Mouse (Mus musculus): ENCODE data around the gene Tmem158. TPM values are rescaled to one million over a fixed set of nuclear protein-coding genes. Genes with fewer than 3 reads are reported as not detected.

The Tmem158 gene
- polyA plus RNA-seq, 2 experiments, result 19.6 to 32.0 TPM

- no peak for TF ChIP-seq POLR2A (IDR thresholded peaks at IDR 0.05; ENCODE audit: borderline replicate concordance, extremely low read depth, insufficient read depth, insufficient read length)
- ATAC-seq (ENCODE audit: low FRiP score, low read depth) (no peak), DNase-seq (ENCODE audit: low spot score) (no peak)
- Histone ChIP-seq H3K4me3 (replicated peaks; ENCODE audit: low read length) (no peak overlapping the region), H3K9ac (ENCODE audit: low read depth, low read length, severe bottlenecking) (no peak overlapping the region), H3K4me1 (ENCODE audit: control insufficient read depth, insufficient read depth, low read length) (no peaks in the 10 kb centered on the region), H3K4me2 (replicated peaks; ENCODE audit: low read depth, low read length, severe bottlenecking) (no peak overlapping the region), H3K9me3 (ENCODE audit: control insufficient read depth, low read length) (no peaks in the 10 kb centered on the region), H3K27ac (replicated peaks; ENCODE audit: low read depth, low read length) (no peak overlapping the region), H3K36me3 (ENCODE audit: control insufficient read depth, insufficient read depth, low read length) (no peaks in the 10 kb centered on the region), H3K27me3 (ENCODE audit: control insufficient read depth, insufficient read depth, low read length) (no peaks in the 10 kb centered on the region)
Observed at GRCm38 (mm10) chr9:123228671-123229070, 31.9 kb downstream of the Tmem158 start.

GRCm38 (mm10) chr9:123227106-123227750, 33.3 kb downstream of the Tmem158 start:
- no peaks in the 10 kb centered on the region for H3K27me3 ChIP-seq (ENCODE audit: control insufficient read depth, insufficient read depth, low read length)
- TF ChIP-seq POLR2A (IDR thresholded peaks at IDR 0.05; ENCODE audit: borderline replicate concordance, extremely low read depth, insufficient read depth, insufficient read length), result no peak
- 83% methylated on average over 3 of the region's 3 CpGs for WGBS
- H3K4me1 ChIP-seq (ENCODE audit: control insufficient read depth, insufficient read depth, low read length), result no peaks in the 10 kb centered on the region
- H3K36me3 ChIP-seq (ENCODE audit: control insufficient read depth, insufficient read depth, low read length), result no peaks in the 10 kb centered on the region
- DNase-seq (ENCODE audit: low spot score) (no peak), ATAC-seq (ENCODE audit: low FRiP score, low read depth) (no peak)
- no peak overlapping the region for H3K9ac ChIP-seq (ENCODE audit: low read depth, low read length, severe bottlenecking)
- H3K27ac ChIP-seq (replicated peaks; ENCODE audit: low read depth, low read length), result no peak overlapping the region
- H3K4me3 ChIP-seq (replicated peaks; ENCODE audit: low read length), result no peak overlapping the region
- H3K4me2 ChIP-seq (replicated peaks; ENCODE audit: low read depth, low read length, severe bottlenecking), result no peak overlapping the region
- H3K9me3 ChIP-seq (ENCODE audit: control insufficient read depth, low read length), result no peaks in the 10 kb centered on the region

GRCm38 (mm10) chr9:123224863-123225431, 35.6 kb downstream of the Tmem158 start:
- no peaks in the 10 kb centered on the region for H3K27me3 ChIP-seq (ENCODE audit: control insufficient read depth, insufficient read depth, low read length)
- ATAC-seq (ENCODE audit: low FRiP score, low read depth) (no peak), DNase-seq (ENCODE audit: low spot score) (no peak)
- no peaks in the 10 kb centered on the region for H3K4me1 ChIP-seq (ENCODE audit: control insufficient read depth, insufficient read depth, low read length)
- H3K9me3 ChIP-seq (ENCODE audit: control insufficient read depth, low read length), result no peaks in the 10 kb centered on the region
- H3K4me3 ChIP-seq (replicated peaks; ENCODE audit: low read length), result no peak overlapping the region
- WGBS, result 56% methylated on average over 2 of the region's 2 CpGs
- no peak overlapping the region for H3K9ac ChIP-seq (ENCODE audit: low read depth, low read length, severe bottlenecking)
- no peak overlapping the region for H3K4me2 ChIP-seq (replicated peaks; ENCODE audit: low read depth, low read length, severe bottlenecking)
- TF ChIP-seq POLR2A (IDR thresholded peaks at IDR 0.05; ENCODE audit: borderline replicate concordance, extremely low read depth, insufficient read depth, insufficient read length), result no peak
- no peak overlapping the region for H3K27ac ChIP-seq (replicated peaks; ENCODE audit: low read depth, low read length)
- H3K36me3 ChIP-seq (ENCODE audit: control insufficient read depth, insufficient read depth, low read length), result no peaks in the 10 kb centered on the region

- no peak overlapping the region for H3K27ac ChIP-seq (replicated peaks; ENCODE audit: low read depth, low read length)
- WGBS, result 70% methylated on average over 5 of the region's 5 CpGs
- no peak for TF ChIP-seq POLR2A (IDR thresholded peaks at IDR 0.05; ENCODE audit: borderline replicate concordance, extremely low read depth, insufficient read depth, insufficient read length)
Observed at GRCm38 (mm10) chr9:123219826-123220225, 40.7 kb downstream of the Tmem158 start.

DNA sequence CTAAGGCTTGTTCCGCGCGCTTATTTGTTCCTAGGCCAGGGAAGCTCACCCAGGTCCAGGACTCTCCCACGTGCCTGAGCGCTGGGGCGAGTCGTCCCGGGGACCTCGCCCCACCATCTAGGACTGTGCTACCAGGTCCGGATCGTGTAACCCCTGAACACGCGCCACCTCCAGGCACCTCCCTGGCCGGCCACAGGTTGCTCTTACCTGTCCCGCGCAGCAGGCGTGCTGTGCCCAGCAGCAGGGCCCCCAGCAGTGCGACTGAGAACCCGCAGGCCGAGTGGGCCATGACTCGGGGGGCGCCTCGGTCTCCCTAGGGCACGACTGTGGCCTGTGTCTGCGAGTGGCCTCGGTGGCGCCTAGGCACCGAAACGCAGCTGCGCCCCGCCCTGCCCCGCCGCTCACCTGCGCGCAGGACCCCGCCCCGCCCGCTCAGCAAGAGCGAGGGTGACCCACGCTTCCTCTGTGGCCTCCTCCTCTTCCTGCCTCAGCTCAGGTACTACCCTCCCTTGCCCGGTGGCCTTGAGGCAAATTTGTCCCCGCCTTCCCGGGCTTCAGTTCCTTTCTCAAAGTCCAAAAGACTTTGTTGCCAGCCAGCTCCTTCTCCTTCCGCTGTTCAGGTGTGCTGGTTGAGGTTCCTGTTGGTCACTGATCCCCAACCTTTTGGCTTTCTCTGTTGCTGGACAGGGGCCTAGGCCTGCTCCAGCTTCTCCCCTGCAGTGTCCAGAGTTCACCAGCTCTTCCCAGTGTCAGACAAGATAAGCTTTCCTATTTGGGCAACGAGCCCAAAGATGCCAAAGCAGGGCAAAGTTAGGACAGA, 44.7 kb downstream of the Tmem158 start, which contains the start of gene Cdcp1:
Gene Cdcp1, minus strand, starts transcription at position 418 of the 820 bp plus-strand sequence.
- Histone ChIP-seq H3K9me3 (ENCODE audit: control insufficient read depth, low read length) (no peaks in the 10 kb centered on the region), H3K4me1 (ENCODE audit: control insufficient read depth, insufficient read depth, low read length) (no peaks in the 10 kb centered on the region), H3K9ac (ENCODE audit: low read depth, low read length, severe bottlenecking) (peak within 1 kb of the TSS; percentile 46), H3K27me3 (ENCODE audit: control insufficient read depth, insufficient read depth, low read length) (0 out of 2 replicates have a peak, but pooled peaks cover 8% of the 10 kb centered on the region), H3K36me3 (ENCODE audit: control insufficient read depth, insufficient read depth, low read length) (no peaks in the 10 kb centered on the region), H3K27ac (replicated peaks; ENCODE audit: low read depth, low read length) (no peak within 1 kb of the TSS), H3K4me2 (replicated peaks; ENCODE audit: low read depth, low read length, severe bottlenecking) (peak within 1 kb of the TSS; percentile 53), H3K4me3 (replicated peaks; ENCODE audit: low read length) (peak within 1 kb of the TSS; percentile 35)
- TF ChIP-seq POLR2A (IDR thresholded peaks at IDR 0.05; ENCODE audit: borderline replicate concordance, extremely low read depth, insufficient read depth, insufficient read length), result no peak
- ATAC-seq (ENCODE audit: low FRiP score, low read depth) (no peak), DNase-seq (ENCODE audit: low spot score) (no peak)
- WGBS, result 6% methylated on average over 39 of the region's 45 CpGs

More at GRCm38 (mm10) chr9:123219826-123220225, 40.7 kb downstream of the Tmem158 start:
- Histone ChIP-seq H3K4me3 (replicated peaks; ENCODE audit: low read length) (no peak overlapping the region), H3K27me3 (ENCODE audit: control insufficient read depth, insufficient read depth, low read length) (0 out of 2 replicates have a peak, but pooled peaks cover 8% of the 10 kb centered on the region), H3K4me2 (replicated peaks; ENCODE audit: low read depth, low read length, severe bottlenecking) (no peak overlapping the region), H3K4me1 (ENCODE audit: control insufficient read depth, insufficient read depth, low read length) (no peaks in the 10 kb centered on the region), H3K36me3 (ENCODE audit: control insufficient read depth, insufficient read depth, low read length) (no peaks in the 10 kb centered on the region), H3K9ac (ENCODE audit: low read depth, low read length, severe bottlenecking) (no peak overlapping the region), H3K9me3 (ENCODE audit: control insufficient read depth, low read length) (no peaks in the 10 kb centered on the region)
- DNase-seq (ENCODE audit: low spot score) (peak; percentile 4), ATAC-seq (ENCODE audit: low FRiP score, low read depth) (no peak)
